Mouse (Mus musculus): Measurements from ENCODE around the gene Hinfp. TPM values are rescaled to one million over a fixed set of nuclear protein-coding genes. Genes with fewer than 3 reads are reported as not detected.

Hinfp gene
- 21.4 and 21.7 TPM in 2 replicates for polyA plus RNA-seq (2015; fragmentation: Nextera tagmentation; extraction: Ambion mirVana)

- H3K4me1 ChIP-seq, result peaks cover 14% of the 10 kb centered on the region
- H3K36me3 ChIP-seq, result peaks cover 19% of the 10 kb centered on the region
- H3K27me3 ChIP-seq, result no peaks in the 10 kb centered on the region
- H3K9ac ChIP-seq, result peak within 1 kb of the TSS; percentile 91
- WGBS, result 0% methylated on average over 48 of the region's 54 CpGs
- no peaks in the 10 kb centered on the region for H3K9me3 ChIP-seq
- ATAC-seq (ENCODE audit: borderline replicate concordance, extremely low read depth, low FRiP score, low TSS enrichment), result peak; percentile 99
- peak within 1 kb of the TSS; percentile 94 for H3K4me3 ChIP-seq
- peak within 1 kb of the TSS; percentile 69 for H3K27ac ChIP-seq
- H3K4me2 ChIP-seq, result peak within 1 kb of the TSS; percentile 73
Measured at GRCm38 (mm10) chr9:44305466-44306079, at the start of gene Hinfp. TSS of gene Hinfp (minus strand) at chr9:44305671.

GRCm38 (mm10) chr9:44353142-44353541 lies 47.7 kb upstream of the Hinfp start:
- 83% methylated on average over 6 of the region's 6 CpGs for WGBS

GRCm38 (mm10) chr9:44352337-44352736 lies 46.9 kb upstream of the Hinfp start:
- 87% methylated on average over 10 of the region's 10 CpGs for WGBS

More at GRCm38 (mm10) chr9:44353142-44353541, 47.7 kb upstream of the Hinfp start:
- Histone ChIP-seq H3K9me3 (no peaks in the 10 kb centered on the region), H3K27me3 (no peaks in the 10 kb centered on the region), H3K36me3 (peaks cover 92% of the 10 kb centered on the region), H3K4me2 (no peak overlapping the region), H3K4me3 (no peak overlapping the region), H3K4me1 (no peaks in the 10 kb centered on the region), H3K9ac (no peak overlapping the region), H3K27ac (no peak overlapping the region)
- ATAC-seq (ENCODE audit: borderline replicate concordance, extremely low read depth, low FRiP score, low TSS enrichment), result no peak

GRCm38 (mm10) chr9:44351396-44351795 lies 45.9 kb upstream of the Hinfp start:
- Histone ChIP-seq H3K27me3 (no peaks in the 10 kb centered on the region), H3K4me2 (no peak overlapping the region), H3K27ac (no peak overlapping the region), H3K36me3 (peaks cover 93% of the 10 kb centered on the region), H3K9me3 (no peaks in the 10 kb centered on the region), H3K4me3 (no peak overlapping the region), H3K9ac (no peak overlapping the region), H3K4me1 (no peaks in the 10 kb centered on the region)
- ATAC-seq (ENCODE audit: borderline replicate concordance, extremely low read depth, low FRiP score, low TSS enrichment), result no peak
- 97% methylated on average over 4 of the region's 4 CpGs for WGBS

More at GRCm38 (mm10) chr9:44352337-44352736, 46.9 kb upstream of the Hinfp start:
- Histone ChIP-seq H3K27ac (no peak overlapping the region), H3K4me3 (no peak overlapping the region), H3K4me2 (no peak overlapping the region), H3K9me3 (no peaks in the 10 kb centered on the region), H3K4me1 (no peaks in the 10 kb centered on the region), H3K27me3 (no peaks in the 10 kb centered on the region), H3K36me3 (peaks cover 93% of the 10 kb centered on the region), H3K9ac (no peak overlapping the region)
- no peak for ATAC-seq (ENCODE audit: borderline replicate concordance, extremely low read depth, low FRiP score, low TSS enrichment)

GRCm38 (mm10) chr9:44348546-44348945 lies 43.1 kb upstream of the Hinfp start:
- no peak for ATAC-seq (ENCODE audit: borderline replicate concordance, extremely low read depth, low FRiP score, low TSS enrichment)
- Histone ChIP-seq H3K4me2 (no peak overlapping the region), H3K36me3 (peaks cover 72% of the 10 kb centered on the region), H3K9me3 (no peaks in the 10 kb centered on the region), H3K4me3 (no peak overlapping the region), H3K4me1 (0 out of 2 replicates have a peak, but pooled peaks cover 4% of the 10 kb centered on the region), H3K9ac (no peak overlapping the region), H3K27ac (no peak overlapping the region), H3K27me3 (no peaks in the 10 kb centered on the region)
- WGBS, result 95% methylated on average over 4 of the region's 4 CpGs

- peaks cover 11% of the 10 kb centered on the region for H3K4me1 ChIP-seq
- no peaks in the 10 kb centered on the region for H3K9me3 ChIP-seq
- H3K4me3 ChIP-seq, result no peak overlapping the region
- no peak overlapping the region for H3K27ac ChIP-seq
- no peak overlapping the region for H3K9ac ChIP-seq
- no peaks in the 10 kb centered on the region for H3K27me3 ChIP-seq
- no peak overlapping the region for H3K4me2 ChIP-seq
- ATAC-seq (ENCODE audit: borderline replicate concordance, extremely low read depth, low FRiP score, low TSS enrichment), result no peak
- WGBS, result 76% methylated on average over 4 of the region's 4 CpGs
- H3K36me3 ChIP-seq, result peaks cover 63% of the 10 kb centered on the region
Measured at GRCm38 (mm10) chr9:44347621-44348020, 42.1 kb upstream of the Hinfp start.

- peaks cover 58% of the 10 kb centered on the region for H3K36me3 ChIP-seq
Measured at GRCm38 (mm10) chr9:44347166-44347565, 41.7 kb upstream of the Hinfp start.

GRCm38 (mm10) chr9:44345570-44346433 lies 40.3 kb upstream of the Hinfp start:
- WGBS, result 82% methylated on average over 6 of the region's 6 CpGs
- ATAC-seq (ENCODE audit: borderline replicate concordance, extremely low read depth, low FRiP score, low TSS enrichment), result no peak
- no peak overlapping the region for H3K27ac ChIP-seq
- H3K9me3 ChIP-seq, result no peaks in the 10 kb centered on the region
- H3K27me3 ChIP-seq, result no peaks in the 10 kb centered on the region
- H3K9ac ChIP-seq, result no peak overlapping the region
- H3K36me3 ChIP-seq, result peaks cover 45% of the 10 kb centered on the region
- no peak overlapping the region for H3K4me3 ChIP-seq
- no peak overlapping the region for H3K4me2 ChIP-seq
- H3K4me1 ChIP-seq, result peaks cover 17% of the 10 kb centered on the region

More at GRCm38 (mm10) chr9:44347166-44347565, 41.7 kb upstream of the Hinfp start:
- 90% methylated on average over 9 of the region's 9 CpGs for WGBS
- no peak overlapping the region for H3K4me3 ChIP-seq
- H3K9me3 ChIP-seq, result no peaks in the 10 kb centered on the region
- peaks cover 16% of the 10 kb centered on the region for H3K4me1 ChIP-seq
- no peak overlapping the region for H3K4me2 ChIP-seq
- H3K27ac ChIP-seq, result no peak overlapping the region
- no peaks in the 10 kb centered on the region for H3K27me3 ChIP-seq
- no peak overlapping the region for H3K9ac ChIP-seq
- no peak for ATAC-seq (ENCODE audit: borderline replicate concordance, extremely low read depth, low FRiP score, low TSS enrichment)

- Histone ChIP-seq H3K36me3 (peaks cover 36% of the 10 kb centered on the region), H3K27ac (peak within 1 kb of the TSS; percentile 99), H3K9ac (peak within 1 kb of the TSS; percentile 88), H3K27me3 (no peaks in the 10 kb centered on the region), H3K9me3 (no peaks in the 10 kb centered on the region), H3K4me1 (peaks cover 17% of the 10 kb centered on the region), H3K4me3 (peak within 1 kb of the TSS; percentile 91), H3K4me2 (peak within 1 kb of the TSS; percentile 75)
- under 1% methylated on average over 39 of the region's 39 CpGs for WGBS
- peak; percentile 95 for ATAC-seq (ENCODE audit: borderline replicate concordance, extremely low read depth, low FRiP score, low TSS enrichment)
Measured at GRCm38 (mm10) chr9:44343781-44344421, 38.4 kb upstream of the Hinfp start, which contains the start of gene Hmbs. TSS of gene Hmbs (minus strand) at chr9:44344228.

- peaks cover 35% of the 10 kb centered on the region for H3K36me3 ChIP-seq
- H3K4me3 ChIP-seq, result peak overlapping the region; percentile 91
- peak overlapping the region; percentile 99 for H3K27ac ChIP-seq
- peaks cover 17% of the 10 kb centered on the region for H3K4me1 ChIP-seq
- H3K27me3 ChIP-seq, result no peaks in the 10 kb centered on the region
- H3K9me3 ChIP-seq, result no peaks in the 10 kb centered on the region
- peak overlapping the region; percentile 75 for H3K4me2 ChIP-seq
- ATAC-seq (ENCODE audit: borderline replicate concordance, extremely low read depth, low FRiP score, low TSS enrichment), result peak; percentile 10; the same call in 1 of the 2 replicates
- H3K9ac ChIP-seq, result peak overlapping the region; percentile 88
- WGBS, result 5% methylated on average over 6 of the region's 6 CpGs
Measured at GRCm38 (mm10) chr9:44343290-44343689, 37.8 kb upstream of the Hinfp start.

- H3K36me3 ChIP-seq, result peaks cover 35% of the 10 kb centered on the region
- H3K27me3 ChIP-seq, result no peaks in the 10 kb centered on the region
- no peak for ATAC-seq (ENCODE audit: borderline replicate concordance, extremely low read depth, low FRiP score, low TSS enrichment)
- peak overlapping the region; percentile 75 for H3K4me2 ChIP-seq
- H3K4me1 ChIP-seq, result peaks cover 21% of the 10 kb centered on the region
- no peak overlapping the region for H3K27ac ChIP-seq
- 94% methylated on average over 1 of the region's 1 CpGs for WGBS
- H3K9me3 ChIP-seq, result no peaks in the 10 kb centered on the region
- H3K9ac ChIP-seq, result peak overlapping the region; percentile 88; the same call in 1 of the 2 replicates
- peak overlapping the region; percentile 91; the same call in 1 of the 2 replicates for H3K4me3 ChIP-seq
Measured at GRCm38 (mm10) chr9:44342605-44343004, 37.1 kb upstream of the Hinfp start.

Measured in lung, embryonic 15.5 days (tissue).